Mouse (Mus musculus) embryonic facial prominence, embryonic 14.5 days (tissue): ENCODE data around the gene Ptprn2. TPM values are rescaled to one million over a fixed set of nuclear protein-coding genes. Genes with fewer than 3 reads are reported as not detected.

Experiments used
- ATAC-seq: fragments of 200-750 bp; cut with Nextera tagmentation; 2 replicates; pipeline ENCODE4 v1.8.0; 2017; ENCODE audit warnings: low read depth, moderate number of reproducible peaks, moderate TSS enrichment
- DNase-seq: peaks from one replicate; pipeline ENCODE4 v3.0.0-alpha.2; 2015; ENCODE audit warnings: low spot score
- H3K27ac ChIP-seq: fragments of 300-500 bp; sonication (generic); replicated peaks from 2 replicates; pipeline ENCODE4 v1.5.1; 2014; ENCODE audit warnings: low read depth, mild to moderate bottlenecking, low read length, moderate library complexity
- H3K27me3 ChIP-seq: fragments of 300-500 bp; sonication (generic); replicated peaks from 2 replicates; pipeline ENCODE4 v1.6.1; 2014; ENCODE audit warnings: low read length; ENCODE audit not compliant: control insufficient read depth, insufficient read depth
- H3K36me3 ChIP-seq: fragments of 300-500 bp; sonication (generic); 2 replicates; pipeline ENCODE4 v1.6.1; 2014; ENCODE audit warnings: low read length, mixed read lengths; ENCODE audit not compliant: control insufficient read depth, insufficient read depth
- H3K4me1 ChIP-seq: fragments of 300-500 bp; sonication (generic); 2 replicates; pipeline ENCODE4 v1.6.1; 2014; ENCODE audit warnings: antibody characterized with exemption, low read length; ENCODE audit not compliant: control insufficient read depth, insufficient read depth
- H3K4me2 ChIP-seq: fragments of 300-500 bp; sonication (generic); 2 replicates; pipeline ENCODE4 v1.6.1; 2014; ENCODE audit warnings: low read depth, mild to moderate bottlenecking, low read length, moderate library complexity, mixed read lengths
- H3K4me3 ChIP-seq: fragments of 300-500 bp; sonication (generic); 2 replicates; pipeline ENCODE4 v1.5.1; 2014; ENCODE audit warnings: low read depth, mild to moderate bottlenecking, low read length
- H3K9ac ChIP-seq: fragments of 300-500 bp; sonication (generic); 2 replicates; pipeline ENCODE4 v1.6.1; 2014; ENCODE audit warnings: low read depth, mild to moderate bottlenecking, low read length, moderate library complexity, mixed read lengths
- H3K9me3 ChIP-seq: fragments of 300-500 bp; sonication (generic); 2 replicates; pipeline ENCODE4 v1.6.1; 2016; ENCODE audit warnings: low read length; ENCODE audit not compliant: control insufficient read depth
- WGBS: fragments of 180-500 bp; shearing (Covaris S2); extraction: QIAGEN DNeasy Blood & Tissue Kit; methylation state at CpG from one replicate; pipeline ENCODE4 v1.1.7; 2014; 5-methylcytosine and 5-hydroxymethylcytosine counted together
- polyA plus RNA-seq: library from polyadenylated mRNA; unstranded; fragments of >200 nt; fragmentation: Nextera tagmentation; extraction: Ambion mirVana; gene quantifications from 2 replicates; pipeline ENCODE4 v1.2.1, GENCODE M21; 2014

Ptprn2 gene
- polyA plus RNA-seq, 1 experiment from 2014 or later = 0.65 TPM

GRCm38 (mm10) chr12:116927115-116927514, 441.6 kb downstream of the Ptprn2 start:
- no peak overlapping the region for H3K4me3 ChIP-seq
- 46% methylated on average over 5 of the region's 5 CpGs for WGBS

GRCm38 (mm10) chr12:116927516-116927915, 442.0 kb downstream of the Ptprn2 start:
- H3K4me1 ChIP-seq = no peaks in the 10 kb centered on the region
- no peaks in the 10 kb centered on the region for H3K27me3 ChIP-seq
- no peak overlapping the region for H3K9ac ChIP-seq
- no peak overlapping the region for H3K4me2 ChIP-seq
- DNase-seq (no peak), ATAC-seq (no peak)
- WGBS = 100% methylated on average over 1 of the region's 1 CpGs
- no peak overlapping the region for H3K4me3 ChIP-seq
- no peaks in the 10 kb centered on the region for H3K36me3 ChIP-seq
- H3K27ac ChIP-seq = no peak overlapping the region
- H3K9me3 ChIP-seq = no peaks in the 10 kb centered on the region

More at GRCm38 (mm10) chr12:116927115-116927514, 441.6 kb downstream of the Ptprn2 start:
- H3K9me3 ChIP-seq = no peaks in the 10 kb centered on the region
- H3K4me1 ChIP-seq = no peaks in the 10 kb centered on the region
- ATAC-seq = peak; percentile 30; the same call in 1 of the 2 replicates
- no peak overlapping the region for H3K27ac ChIP-seq
- no peaks in the 10 kb centered on the region for H3K36me3 ChIP-seq
- H3K9ac ChIP-seq = no peak overlapping the region
- H3K4me2 ChIP-seq = no peak overlapping the region
- no peak for DNase-seq
- H3K27me3 ChIP-seq = no peaks in the 10 kb centered on the region

- no peaks in the 10 kb centered on the region for H3K27me3 ChIP-seq
- no peak overlapping the region for H3K9ac ChIP-seq
- WGBS = 34% methylated on average over 3 of the region's 3 CpGs
- no peak overlapping the region for H3K27ac ChIP-seq
- no peak overlapping the region for H3K4me2 ChIP-seq
- no peak overlapping the region for H3K4me3 ChIP-seq
- peak; percentile 60 for DNase-seq
- no peaks in the 10 kb centered on the region for H3K36me3 ChIP-seq
- ATAC-seq = peak; percentile 70
- H3K4me1 ChIP-seq = no peaks in the 10 kb centered on the region
- H3K9me3 ChIP-seq = no peaks in the 10 kb centered on the region
These were observed 452.8 kb downstream of the Ptprn2 start for GRCm38 (mm10) chr12:116938158-116938854.

GRCm38 (mm10) chr12:116943883-116944282, 458.4 kb downstream of the Ptprn2 start:
- no peaks in the 10 kb centered on the region for H3K27me3 ChIP-seq
- 83% methylated on average over 5 of the region's 5 CpGs for WGBS
- no peaks in the 10 kb centered on the region for H3K9me3 ChIP-seq
- H3K36me3 ChIP-seq = no peaks in the 10 kb centered on the region
- H3K4me1 ChIP-seq = no peaks in the 10 kb centered on the region
- DNase-seq (no peak), ATAC-seq (no peak)
- H3K27ac ChIP-seq = no peak overlapping the region
- H3K4me3 ChIP-seq = no peak overlapping the region
- no peak overlapping the region for H3K9ac ChIP-seq
- no peak overlapping the region for H3K4me2 ChIP-seq

- no peak overlapping the region for H3K9ac ChIP-seq
These were observed 462.8 kb downstream of the Ptprn2 start for GRCm38 (mm10) chr12:116948151-116948928.

GRCm38 (mm10) chr12:116949726-116950125, 464.2 kb downstream of the Ptprn2 start:
- Histone ChIP-seq H3K27ac (no peak overlapping the region), H3K36me3 (no peaks in the 10 kb centered on the region), H3K27me3 (no peaks in the 10 kb centered on the region), H3K4me1 (no peaks in the 10 kb centered on the region), H3K4me2 (no peak overlapping the region), H3K4me3 (no peak overlapping the region), H3K9ac (no peak overlapping the region), H3K9me3 (no peaks in the 10 kb centered on the region)
- WGBS = 79% methylated on average over 3 of the region's 3 CpGs
- ATAC-seq (no peak), DNase-seq (no peak)

More at GRCm38 (mm10) chr12:116948151-116948928, 462.8 kb downstream of the Ptprn2 start:
- Histone ChIP-seq H3K4me1 (no peaks in the 10 kb centered on the region), H3K27me3 (no peaks in the 10 kb centered on the region), H3K27ac (no peak overlapping the region), H3K9me3 (no peaks in the 10 kb centered on the region), H3K4me3 (no peak overlapping the region), H3K4me2 (no peak overlapping the region), H3K36me3 (no peaks in the 10 kb centered on the region)
- 58% methylated on average over 4 of the region's 4 CpGs for WGBS
- DNase-seq (no peak), ATAC-seq (no peak)

GRCm38 (mm10) chr12:116952452-116953205, 467.1 kb downstream of the Ptprn2 start:
- 66% methylated on average over 13 of the region's 13 CpGs for WGBS
- no peaks in the 10 kb centered on the region for H3K36me3 ChIP-seq
- no peak overlapping the region for H3K4me3 ChIP-seq
- H3K9ac ChIP-seq = no peak overlapping the region
- no peaks in the 10 kb centered on the region for H3K9me3 ChIP-seq
- 0 out of 2 replicates have a peak, but pooled peaks have one; percentile 50 for ATAC-seq
- H3K4me1 ChIP-seq = no peaks in the 10 kb centered on the region
- no peaks in the 10 kb centered on the region for H3K27me3 ChIP-seq
- H3K4me2 ChIP-seq = no peak overlapping the region
- H3K27ac ChIP-seq = no peak overlapping the region
- peak; percentile 1 for DNase-seq

GRCm38 (mm10) chr12:116959164-116959563, 473.6 kb downstream of the Ptprn2 start:
- DNase-seq = no peak
- ATAC-seq = no peak
- no peaks in the 10 kb centered on the region for H3K9me3 ChIP-seq
- H3K36me3 ChIP-seq = no peaks in the 10 kb centered on the region
- H3K4me2 ChIP-seq = no peak overlapping the region
- no peaks in the 10 kb centered on the region for H3K27me3 ChIP-seq
- no peak overlapping the region for H3K4me3 ChIP-seq
- H3K4me1 ChIP-seq = no peaks in the 10 kb centered on the region
- H3K27ac ChIP-seq = no peak overlapping the region
- WGBS = 93% methylated on average over 2 of the region's 2 CpGs
- H3K9ac ChIP-seq = no peak overlapping the region
